Mouse (Mus musculus) MEL (cell line): ENCODE results near the gene 1700067P10Rik.

Source experiments
- EP300 ChIP-seq, 2 experiments: IDR thresholded peaks; 2 replicates each; pipeline ENCODE4 v1.6.1; 2011; ENCODE audit warnings: improper control_type of control experiment in 2 of 2, low read length in 2 of 2, low read depth in 1 of 2, mild to moderate bottlenecking in 1 of 2
- KAT2A ChIP-seq: conservative IDR thresholded peaks from 2 replicates; pipeline ENCODE4 v1.6.1; 2012; ENCODE audit warnings: low read depth, low read length, improper control_type of control experiment, inconsistent platforms
- SIN3A ChIP-seq: IDR thresholded peaks from 2 replicates; pipeline ENCODE4 v1.6.1; 2012; ENCODE audit warnings: low read length, improper control_type of control experiment, inconsistent platforms
- USF1 ChIP-seq: IDR thresholded peaks from 2 replicates; pipeline ENCODE4 v1.6.1; 2014; ENCODE audit warnings: low read depth, mild to moderate bottlenecking, inconsistent platforms, low read length, improper control_type of control experiment, moderate library complexity
- USF2 ChIP-seq, 2 experiments: IDR thresholded peaks; 2 replicates each; pipeline ENCODE4 v1.6.1; 2011 to 2012; ENCODE audit warnings: improper control_type of control experiment in 2 of 2, low read length in 2 of 2, borderline replicate concordance in 1 of 2, inconsistent platforms in 1 of 2, low read depth in 1 of 2, mild to moderate bottlenecking in 1 of 2; ENCODE audit not compliant: insufficient read depth in 1 of 2

GRCm38 (mm10) chr17:48064196-48064843 is 24.8 kb upstream of the 1700067P10Rik start:
- TF ChIP-seq USF1, result no peak
- no peak for TF ChIP-seq KAT2A
- TF ChIP-seq EP300 (IDR thresholded peaks at IDR 0.05; ENCODE audit: low read depth in 1 of 2, low read length in 2 of 2), result no peak
- TF ChIP-seq USF2 (IDR thresholded peaks at IDR 0.05; ENCODE audit: borderline replicate concordance in 1 of 2, insufficient read depth in 1 of 2, low read depth in 1 of 2, low read length in 2 of 2), result no peak
- TF ChIP-seq SIN3A, result no peak
